Mouse (Mus musculus): ENCODE data around the gene Ezh2.
A peak's percentile ranks its signal among the peaks of the same experiment; 100 is the strongest.
"Not testable (repeated sequence)": the region's sequence is repeated elsewhere in the genome, so short reads cannot be mapped to it uniquely, and the experiment has no call there.

Ezh2 gene

GRCm38 (mm10) chr6:47594926-47595623 lies at the start of gene Ezh2:
Gene Ezh2 (minus strand): TSS chr6:47595341.
- peak; percentile 88 to 96 for DNase-seq (ENCODE audit: low spot score in 2 of 2)

- DNase-seq (ENCODE audit: low spot score in 2 of 2) = no peak
These were observed 41.5 kb upstream of the Ezh2 start for GRCm38 (mm10) chr6:47636527-47637076.

GRCm38 (mm10) chr6:47635995-47636526 lies 40.9 kb upstream of the Ezh2 start:
- no peak for DNase-seq (ENCODE audit: low spot score in 2 of 2)

- no peak for DNase-seq (ENCODE audit: low spot score in 2 of 2)
These were observed 40.3 kb upstream of the Ezh2 start for GRCm38 (mm10) chr6:47635207-47635994.

GRCm38 (mm10) chr6:47633467-47633866 lies 38.3 kb upstream of the Ezh2 start:
- DNase-seq (ENCODE audit: low spot score in 2 of 2) = no peak

GRCm38 (mm10) chr6:47630061-47630460 lies 34.9 kb upstream of the Ezh2 start:
- DNase-seq (ENCODE audit: low spot score in 2 of 2) = not testable (repeated sequence)

GRCm38 (mm10) chr6:47627978-47628377 lies 32.8 kb upstream of the Ezh2 start:
- DNase-seq (ENCODE audit: low spot score in 2 of 2) = no peak

- not testable (repeated sequence) for DNase-seq (ENCODE audit: low spot score in 2 of 2)
These were observed 31.8 kb upstream of the Ezh2 start for GRCm38 (mm10) chr6:47626976-47627375.

GRCm38 (mm10) chr6:47621039-47621438 lies 25.9 kb upstream of the Ezh2 start:
- DNase-seq (ENCODE audit: low spot score in 2 of 2) = no peak

- not testable (repeated sequence) for DNase-seq (ENCODE audit: low spot score in 2 of 2)
These were observed 13.2 kb upstream of the Ezh2 start for GRCm38 (mm10) chr6:47608306-47608705.

- DNase-seq (ENCODE audit: low spot score in 2 of 2) = no peak
These were observed 6.8 kb upstream of the Ezh2 start for GRCm38 (mm10) chr6:47601931-47602330.

GRCm38 (mm10) chr6:47595696-47596095 lies 555 bp upstream of the Ezh2 start:
- no peak for DNase-seq (ENCODE audit: low spot score in 2 of 2)

GRCm38 (mm10) chr6:47594141-47594835 lies 853 bp downstream of the Ezh2 start:
- peak in 1 of 2 experiments; percentile 53 for DNase-seq (ENCODE audit: low spot score in 2 of 2)

GRCm38 (mm10) chr6:47593590-47593989 lies 1.6 kb downstream of the Ezh2 start:
- DNase-seq (ENCODE audit: low spot score in 2 of 2) = no peak

GRCm38 (mm10) chr6:47587332-47587731 lies 7.8 kb downstream of the Ezh2 start:
- DNase-seq (ENCODE audit: low spot score in 2 of 2) = not testable (repeated sequence)

- no peak for DNase-seq (ENCODE audit: low spot score in 2 of 2)
These were observed 22.3 kb downstream of the Ezh2 start for GRCm38 (mm10) chr6:47572887-47573286.

GRCm38 (mm10) chr6:47565326-47566035 lies 29.7 kb downstream of the Ezh2 start:
- no peak for DNase-seq (ENCODE audit: low spot score in 2 of 2)

- DNase-seq (ENCODE audit: low spot score in 2 of 2) = no peak
These were observed 33.7 kb downstream of the Ezh2 start for GRCm38 (mm10) chr6:47561426-47561825.

GRCm38 (mm10) chr6:47560846-47561245 lies 34.3 kb downstream of the Ezh2 start:
- DNase-seq (ENCODE audit: low spot score in 2 of 2) = no peak

GRCm38 (mm10) chr6:47560407-47560806 lies 34.7 kb downstream of the Ezh2 start:
- DNase-seq (ENCODE audit: low spot score in 2 of 2) = no peak

- no peak for DNase-seq (ENCODE audit: low spot score in 2 of 2)
These were observed 35.9 kb downstream of the Ezh2 start for GRCm38 (mm10) chr6:47559287-47559686.

All from left cerebral cortex, adult 9 months (tissue).